Mouse (Mus musculus): ENCODE measurements around the gene Pigv.

GRCm38 (mm10) chr4:133674331-133674695, 1.9 kb upstream of the Pigv start:
- TF ChIP-seq EP300 (IDR thresholded peaks at IDR 0.05; ENCODE audit: low read depth in 1 of 2, low read length in 2 of 2) (no peak; a peak in 2 of 4 replicates), CTCF (IDR thresholded peaks at IDR 0.05 in 2 of 3, conservative IDR thresholded peaks at IDR 0.05 in 1 of 3; ENCODE audit: control insufficient read depth in 1 of 3, insufficient read depth in 1 of 3, low read depth in 2 of 3, low read length in 3 of 3, poor library complexity in 1 of 3, severe bottlenecking in 1 of 3) (no peak), ZC3H11A (IDR thresholded peaks at IDR 0.05; ENCODE audit: low read depth, low read length) (no peak), USF2 (IDR thresholded peaks at IDR 0.05; ENCODE audit: borderline replicate concordance in 1 of 2, insufficient read depth in 1 of 2, low read depth in 1 of 2, low read length in 2 of 2) (no peak), HCFC1 (IDR thresholded peaks at IDR 0.05; ENCODE audit: low read depth, low read length) (no peak), E2F4 (IDR thresholded peaks at IDR 0.05; ENCODE audit: borderline replicate concordance, low read depth, low read length) (no peak), POLR2A (IDR thresholded peaks at IDR 0.05; ENCODE audit: control insufficient read depth in 1 of 2, insufficient read depth in 1 of 2, low read depth in 1 of 2, low read length in 2 of 2, poor library complexity in 1 of 2) (no peak; a peak in 1 of 4 replicates), POLR2AphosphoS5 (IDR thresholded peaks at IDR 0.05; ENCODE audit: borderline replicate concordance, low read depth, low read length) (no peak)
